15 mouse cellular contexts compared by ENCODE assay signal in the genomic region with DNA sequence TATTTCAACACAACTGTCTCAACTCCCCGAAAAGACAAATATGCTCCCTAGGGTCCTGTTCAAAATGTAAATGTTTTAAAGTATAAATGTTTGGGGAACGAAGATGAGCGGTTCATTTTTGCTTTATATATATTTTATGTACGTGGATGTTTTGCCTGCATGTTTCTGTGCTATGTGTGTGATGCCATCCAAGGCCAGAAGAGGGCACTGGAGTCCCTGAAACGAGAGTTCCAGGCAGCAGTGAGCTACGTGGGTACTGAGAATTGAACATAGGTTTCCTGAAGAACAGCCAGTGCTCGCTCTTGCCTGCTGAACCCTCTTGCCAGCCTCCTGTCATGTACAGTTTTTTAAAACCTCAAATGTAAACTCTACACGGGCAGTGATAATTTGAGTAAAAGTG.
DNase-seq lines count a peak whose midpoint lies in the region; ATAC-seq and TF ChIP-seq lines count a peak whose summit lies in the region.
"Had no signal": no experiment of that assay in that cellular context is flagged by ENCODE, and none has a peak within 500 bp of the region (broad histone marks: within the 10 kb centered on the region; RNA-seq: fewer than 3 reads in every experiment).

No protein-coding gene starts in this region.

- H3K27me3 ChIP-seq in intestine, postnatal 0 days (replicated peaks; ENCODE audit: control insufficient read depth, insufficient read depth, low read length), result no peaks in the 10 kb centered on the region
- H3K27me3 ChIP-seq in intestine, embryonic 16.5 days (replicated peaks; ENCODE audit: control insufficient read depth, insufficient read depth, low read length), result no peaks in the 10 kb centered on the region
- no peaks in the 10 kb centered on the region for H3K27me3 ChIP-seq in midbrain, embryonic 16.5 days (ENCODE audit: control insufficient read depth, insufficient read depth, low read depth, low read length)
- H3K27me3 ChIP-seq: liver, embryonic 15.5 days had no signal

- no peak overlapping the region for H3K4me2 ChIP-seq in intestine, postnatal 0 days (replicated peaks; ENCODE audit: low read depth)
- no peak overlapping the region for H3K4me2 ChIP-seq in intestine, embryonic 16.5 days (ENCODE audit: low read depth, low read length)
- H3K4me2 ChIP-seq in midbrain, embryonic 16.5 days (ENCODE audit: low read length), result no peak overlapping the region
- H3K4me2 ChIP-seq: hindbrain, embryonic 14.5 days; liver, embryonic 15.5 days had no signal

- WGBS in intestine, postnatal 0 days, result 80% methylated on average over 8 of the region's 8 CpGs
- WGBS in intestine, embryonic 16.5 days, result 72% methylated on average over 8 of the region's 8 CpGs
- WGBS in midbrain, embryonic 16.5 days, result 88% methylated on average over 8 of the region's 8 CpGs

- no peaks in the 10 kb centered on the region for H3K9me3 ChIP-seq in intestine, postnatal 0 days (ENCODE audit: control insufficient read depth)
- H3K9me3 ChIP-seq in intestine, embryonic 16.5 days (ENCODE audit: control insufficient read depth, low read length), result no peaks in the 10 kb centered on the region
- no peaks in the 10 kb centered on the region for H3K9me3 ChIP-seq in midbrain, embryonic 16.5 days (replicated peaks; ENCODE audit: control insufficient read depth, low read length, poor library complexity, severe bottlenecking)
- H3K9me3 ChIP-seq: liver, embryonic 15.5 days had no signal

- TF ChIP-seq CTCF in intestine, postnatal 0 days (IDR thresholded peaks at IDR 0.05; ENCODE audit: low read depth), result peak; percentile 64

- no peak overlapping the region for H3K9ac ChIP-seq in intestine, postnatal 0 days (ENCODE audit: low read depth, low read length)
- no peak overlapping the region for H3K9ac ChIP-seq in intestine, embryonic 16.5 days (ENCODE audit: low read depth, low read length)
- no peak overlapping the region for H3K9ac ChIP-seq in midbrain, embryonic 16.5 days (ENCODE audit: low read depth, low read length)
- H3K9ac ChIP-seq: hindbrain, embryonic 14.5 days; liver, embryonic 15.5 days had no signal

- no peak overlapping the region for H3K27ac ChIP-seq in intestine, postnatal 0 days (ENCODE audit: low read depth, low read length)
- H3K27ac ChIP-seq in intestine, embryonic 16.5 days (ENCODE audit: low read length), result no peak overlapping the region
- no peak overlapping the region for H3K27ac ChIP-seq in midbrain, embryonic 16.5 days (ENCODE audit: low read length)
- H3K27ac ChIP-seq: hindbrain, embryonic 14.5 days; liver, embryonic 15.5 days had no signal

- H3K4me3 ChIP-seq in intestine, postnatal 0 days (ENCODE audit: low read depth, low read length), result no peak overlapping the region
- H3K4me3 ChIP-seq in intestine, embryonic 16.5 days (ENCODE audit: low read length), result no peak overlapping the region
- no peak overlapping the region for H3K4me3 ChIP-seq in midbrain, embryonic 16.5 days (ENCODE audit: low read depth, low read length)
- H3K4me3 ChIP-seq: erythroblast, embryonic 14.5 days; liver, embryonic 15.5 days had no signal

- peak; percentile 19 for DNase-seq in thymus, postnatal 14 days
- DNase-seq in thymus, postnatal 0 days (ENCODE audit: low spot score), result no peak
- no peak for DNase-seq in B cell, adult 2 months
- no peak for DNase-seq in cerebellum, postnatal 4 days (ENCODE audit: low spot score in 2 of 2)
- DNase-seq: cerebellum, adult 9-11 months; gastrocnemius, postnatal 36 days; layer of hippocampus, adult 9-11 months had no signal

- 0 out of 2 replicates have a peak, but pooled peaks cover 7% of the 10 kb centered on the region for H3K36me3 ChIP-seq in intestine, postnatal 0 days (ENCODE audit: control insufficient read depth, insufficient read depth)
- no peaks in the 10 kb centered on the region for H3K36me3 ChIP-seq in intestine, embryonic 16.5 days (ENCODE audit: control insufficient read depth, insufficient read depth, low read length)
- peaks cover 3% of the 10 kb centered on the region; the same call in 1 of the 2 replicates for H3K36me3 ChIP-seq in midbrain, embryonic 16.5 days (ENCODE audit: control insufficient read depth, insufficient read depth, low read length)

- no peak for ATAC-seq in intestine, postnatal 0 days
- ATAC-seq in intestine, embryonic 16.5 days, result no peak
- ATAC-seq in common myeloid progenitor, adult 5-6 weeks (replicated peaks; ENCODE audit: low read depth, poor library complexity, severe bottlenecking), result peak; percentile 60; the same call in 1 of the 2 replicates
- ATAC-seq in midbrain, embryonic 16.5 days, result no peak
- ATAC-seq: activated CD4-positive, CD25-positive, alpha-beta regulatory T cell, adult 4 months had no signal

- H3K4me1 ChIP-seq in intestine, postnatal 0 days (replicated peaks; ENCODE audit: control insufficient read depth, insufficient read depth, low read length), result no peaks in the 10 kb centered on the region
- H3K4me1 ChIP-seq in intestine, embryonic 16.5 days (ENCODE audit: control insufficient read depth, insufficient read depth, low read length), result no peaks in the 10 kb centered on the region
- H3K4me1 ChIP-seq in midbrain, embryonic 16.5 days (ENCODE audit: control insufficient read depth, insufficient read depth, low read length), result no peaks in the 10 kb centered on the region
- H3K4me1 ChIP-seq: liver, embryonic 15.5 days had no signal
